Mouse (Mus musculus): ENCODE results near the gene Nedd4. TPM values are rescaled to one million over a fixed set of nuclear protein-coding genes. Genes with fewer than 3 reads are reported as not detected.

The Nedd4 gene
- 4.1 TPM for polyA plus RNA-seq (2017; shearing (Covaris generic))

GRCm38 (mm10) chr9:72661895-72662661 lies at the start of gene Nedd4:
Gene Nedd4 (plus strand): TSS chr9:72662346.

Other genes starting within 250 kb of the Nedd4 start
- gene Mns1, start 224.3 kb upstream of the Nedd4 start, polyA plus RNA-seq (2017; shearing (Covaris generic)), result 13.7 TPM
- 13.3 TPM for gene Tex9, start 170.1 kb upstream of the Nedd4 start, polyA plus RNA-seq (2017; shearing (Covaris generic))
- gene Rfx7, start 130.1 kb upstream of the Nedd4 start, polyA plus RNA-seq (2017; shearing (Covaris generic)), result 15.4 TPM
- gene Prtg, start 144.5 kb downstream of the Nedd4 start, polyA plus RNA-seq (2017; shearing (Covaris generic)), result not detected